Mouse (Mus musculus): Measurements from ENCODE around the gene Map3k7cl. TPM values are rescaled to one million over a fixed set of nuclear protein-coding genes. Genes with fewer than 3 reads are reported as not detected.

Gene Map3k7cl
- polyA plus RNA-seq, 1 experiment from 2014 or later = not detected

Other genes starting within 250 kb of the Map3k7cl start
- gene N6amt1, start 199.1 kb upstream of the Map3k7cl start, polyA plus RNA-seq (2016; fragmentation: Nextera tagmentation; extraction: Ambion mirVana) = 10.2 and 10.3 TPM in 2 replicates
- 19.7 and 19.8 TPM in 2 replicates for gene Ltn1, start 120.7 kb upstream of the Map3k7cl start, polyA plus RNA-seq (2016; fragmentation: Nextera tagmentation; extraction: Ambion mirVana)
- gene Rwdd2b, start 112.8 kb upstream of the Map3k7cl start, polyA plus RNA-seq (2016; fragmentation: Nextera tagmentation; extraction: Ambion mirVana) = 6.9 and 7.9 TPM in 2 replicates
- 25.2 and 27.2 TPM in 2 replicates for gene Usp16, start 98.6 kb upstream of the Map3k7cl start, polyA plus RNA-seq (2016; fragmentation: Nextera tagmentation; extraction: Ambion mirVana)
- gene Cct8, start 57.5 kb upstream of the Map3k7cl start, polyA plus RNA-seq (2016; fragmentation: Nextera tagmentation; extraction: Ambion mirVana) = 395 and 399 TPM in 2 replicates
- gene Bach1, start 145.6 kb downstream of the Map3k7cl start, polyA plus RNA-seq (2016; fragmentation: Nextera tagmentation; extraction: Ambion mirVana) = 8.8 and 10.6 TPM in 2 replicates